Mouse (Mus musculus) brain, embryonic 14.5 days (tissue): Measurements from ENCODE around the gene Gja5.

Experiments used
- CTCF ChIP-seq: fragments of 200-500 bp; IDR thresholded peaks from 2 replicates; pipeline ENCODE4 v1.5.1; 2012; ENCODE audit warnings: inconsistent platforms, mild to moderate bottlenecking, moderate library complexity, borderline replicate concordance; ENCODE audit not compliant: insufficient read depth, insufficient read length; ENCODE audit errors: extremely low read depth
- POLR2A ChIP-seq: fragments of 200-500 bp; IDR thresholded peaks from 2 replicates; pipeline ENCODE4 v1.6.1; 2012; ENCODE audit warnings: mild to moderate bottlenecking, inconsistent platforms, borderline replicate concordance; ENCODE audit not compliant: poor library complexity, insufficient read depth, insufficient read length, severe bottlenecking; ENCODE audit errors: extremely low read depth

- no peak for TF ChIP-seq CTCF
- TF ChIP-seq POLR2A = no peak
Measured at GRCm38 (mm10) chr3:96860498-96860897, 44.0 kb upstream of the Gja5 start.
